ENCODE assay signal across 21 mouse cellular contexts in the genomic region with DNA sequence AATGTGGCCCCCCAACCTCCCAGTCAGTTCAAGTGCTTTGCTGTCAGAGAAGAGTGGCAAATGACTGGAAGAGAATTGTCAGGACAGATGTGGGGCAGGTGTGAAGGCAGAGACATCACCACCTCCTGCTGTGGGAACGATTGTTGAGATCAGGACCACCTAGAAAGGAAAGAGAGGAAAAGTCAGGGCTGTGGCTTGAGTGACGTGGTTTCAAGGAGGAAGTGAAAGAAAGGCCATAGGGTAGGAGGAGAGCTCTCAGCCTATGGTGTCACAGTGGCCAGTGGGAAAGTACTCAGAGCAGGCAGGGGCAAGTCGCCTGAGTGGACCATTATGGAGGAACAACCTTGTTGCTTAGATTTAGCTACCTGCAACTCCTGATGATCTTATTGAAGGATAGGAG. TPM values are rescaled to one million over a fixed set of nuclear protein-coding genes. Genes with fewer than 3 reads are reported as not detected.
DNase-seq lines count a peak whose midpoint lies in the region; ATAC-seq lines count a peak whose summit lies in the region.
"Had no signal": no experiment of that assay in that cellular context is flagged by ENCODE, and none has a peak within 500 bp of the region (broad histone marks: within the 10 kb centered on the region; RNA-seq: fewer than 3 reads in every experiment).

No protein-coding gene starts in this region.

- H3K4me1 ChIP-seq in intestine, embryonic 16.5 days (ENCODE audit: control insufficient read depth, insufficient read depth, low read length): no peaks in the 10 kb centered on the region
- H3K4me1 ChIP-seq: embryonic facial prominence, embryonic 12.5 days; forebrain, embryonic 15.5 days; heart, embryonic 12.5 days; hindbrain, embryonic 12.5 days had no signal

- peak; percentile 11 for DNase-seq in lung, postnatal 36 days
- DNase-seq in lung, postnatal 14 days: no peak
- peak; percentile 28 for DNase-seq in R1 (ENCODE audit: low read depth, low spot score)
- no peak for DNase-seq in retina, embryonic 14.5 days (ENCODE audit: low spot score)
- no peak for DNase-seq in left cerebral cortex, postnatal 14 days (ENCODE audit: low spot score in 2 of 2)
- DNase-seq: adrenal gland, postnatal 14 days; cerebellum, adult 18-20 months; cerebellum, postnatal 10 days; embryo, embryonic 11 days; gastrocnemius, postnatal 10 days; heart, postnatal 36 days had no signal

- ATAC-seq in hematopoietic stem cell, adult 5-6 weeks (replicated peaks in 1 of 2; ENCODE audit: insufficient read depth in 1 of 2, low FRiP score in 2 of 2, low TSS enrichment in 1 of 2, low read depth in 1 of 2, poor library complexity in 2 of 2, severe bottlenecking in 2 of 2): peak; percentile 42 to 43; a peak in 2 of 4 replicates
- peak; percentile 40; the same call in 1 of the 2 replicates for ATAC-seq in neutrophil, adult 5-6 weeks (ENCODE audit: extremely low read depth, insufficient number of reproducible peaks, low FRiP score, poor library complexity, severe bottlenecking)
- no peak for ATAC-seq in intestine, embryonic 16.5 days
- ATAC-seq: activated CD4-positive, CD25-positive, alpha-beta regulatory T cell, adult 4 months; forebrain, embryonic 15.5 days; hindbrain, postnatal 0 days had no signal

- no peak overlapping the region for H3K9ac ChIP-seq in intestine, embryonic 16.5 days (ENCODE audit: low read depth, low read length)
- H3K9ac ChIP-seq: embryonic facial prominence, embryonic 12.5 days; forebrain, embryonic 15.5 days; heart, embryonic 12.5 days; hindbrain, embryonic 12.5 days had no signal

- 53% methylated on average over 3 of the region's 3 CpGs for WGBS in intestine, embryonic 16.5 days

- H3K4me2 ChIP-seq in intestine, embryonic 16.5 days (ENCODE audit: low read depth, low read length): no peak overlapping the region
- H3K4me2 ChIP-seq: embryonic facial prominence, embryonic 12.5 days; forebrain, embryonic 15.5 days; heart, embryonic 12.5 days; hindbrain, embryonic 12.5 days had no signal

- intact Hi-C loops in left cerebral cortex, postnatal 14 days (cut with DNase I): no loop called here

- H3K9me3 ChIP-seq in intestine, embryonic 16.5 days (ENCODE audit: control insufficient read depth, low read length): no peaks in the 10 kb centered on the region
- H3K9me3 ChIP-seq: embryonic facial prominence, embryonic 12.5 days; forebrain, embryonic 15.5 days; G1E; heart, embryonic 12.5 days; hindbrain, embryonic 12.5 days had no signal

- H3K27ac ChIP-seq in intestine, embryonic 16.5 days (ENCODE audit: low read length): no peak overlapping the region
- H3K27ac ChIP-seq: embryonic facial prominence, embryonic 12.5 days; forebrain, embryonic 15.5 days; hindbrain, embryonic 12.5 days; hindbrain, postnatal 0 days had no signal

- no peaks in the 10 kb centered on the region for H3K27me3 ChIP-seq in intestine, embryonic 16.5 days (replicated peaks; ENCODE audit: control insufficient read depth, insufficient read depth, low read length)
- H3K27me3 ChIP-seq: embryonic facial prominence, embryonic 12.5 days; forebrain, embryonic 15.5 days; heart, embryonic 12.5 days; hindbrain, embryonic 12.5 days had no signal

- H3K36me3 ChIP-seq in intestine, embryonic 16.5 days (ENCODE audit: control insufficient read depth, insufficient read depth, low read length): no peaks in the 10 kb centered on the region
- H3K36me3 ChIP-seq: embryonic facial prominence, embryonic 12.5 days; forebrain, embryonic 15.5 days; G1E; heart, embryonic 12.5 days; hindbrain, embryonic 12.5 days had no signal

- no peak overlapping the region for H3K4me3 ChIP-seq in intestine, embryonic 16.5 days (ENCODE audit: low read length)
- H3K4me3 ChIP-seq: embryonic facial prominence, embryonic 12.5 days; forebrain, embryonic 15.5 days; heart, embryonic 12.5 days; hindbrain, embryonic 12.5 days had no signal

RNA-seq across cellular contexts. Expression of gene Rel, which starts 34.9 kb away (rescaled TPM):
- 18.4 and 25.6 TPM in 2 replicates for total RNA-seq in hematopoietic stem cell, adult 5-6 weeks (2017)
- 53.0 and 56.8 TPM in 2 replicates for total RNA-seq in neutrophil, adult 5-6 weeks (2017)
- polyA plus RNA-seq in intestine, embryonic 16.5 days (2015; fragmentation: Nextera tagmentation; extraction: Ambion mirVana): 0.60 and 0.64 TPM in 2 replicates
- 1 to 10 TPM; 4.3 TPM for total RNA-seq in left cerebral cortex, postnatal 14 days (2021)

Comparison
In these comparisons a context has a peak if more than half of its experiments do, and no peak if none do; other contexts are left out.
1. DNase-seq: peak in lung, postnatal 36 days (single experiment) and R1 (single experiment); none in lung, postnatal 14 days (single experiment), retina, embryonic 14.5 days (single experiment) and left cerebral cortex, postnatal 14 days (0 of 2).